Mouse (Mus musculus) spleen, postnatal 10 days (tissue): ENCODE data around the gene Slc25a33.
A peak's percentile ranks its signal among the peaks of the same experiment; 100 is the strongest.

Source experiments
- DNase-seq, 2 experiments: peaks; one replicate each; pipeline ENCODE4 v3.0.0; 2021 to 2022; ENCODE audit warnings: low spot score in 2 of 2

The Slc25a33 gene

DNA sequence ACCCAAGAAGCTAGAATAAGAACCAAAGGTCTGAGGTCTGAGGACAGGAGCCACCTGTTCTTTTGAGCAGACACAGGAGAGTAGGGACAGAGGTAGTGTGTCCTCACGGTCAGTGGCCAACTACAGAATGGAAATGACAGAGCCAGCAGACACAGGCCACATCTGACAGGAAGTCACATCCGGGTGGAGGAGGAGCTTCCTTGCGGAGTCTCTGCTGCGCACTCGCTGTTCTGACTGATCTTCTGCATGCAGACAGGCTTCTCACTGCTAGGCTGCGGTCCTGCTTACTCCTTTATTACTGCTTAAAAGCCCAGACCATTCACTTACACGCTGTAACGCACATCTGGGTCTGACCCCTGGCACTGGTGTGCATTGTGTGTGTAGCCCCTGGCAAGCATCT, 45.3 kb downstream of the Slc25a33 start:
- DNase-seq: no peak

DNA sequence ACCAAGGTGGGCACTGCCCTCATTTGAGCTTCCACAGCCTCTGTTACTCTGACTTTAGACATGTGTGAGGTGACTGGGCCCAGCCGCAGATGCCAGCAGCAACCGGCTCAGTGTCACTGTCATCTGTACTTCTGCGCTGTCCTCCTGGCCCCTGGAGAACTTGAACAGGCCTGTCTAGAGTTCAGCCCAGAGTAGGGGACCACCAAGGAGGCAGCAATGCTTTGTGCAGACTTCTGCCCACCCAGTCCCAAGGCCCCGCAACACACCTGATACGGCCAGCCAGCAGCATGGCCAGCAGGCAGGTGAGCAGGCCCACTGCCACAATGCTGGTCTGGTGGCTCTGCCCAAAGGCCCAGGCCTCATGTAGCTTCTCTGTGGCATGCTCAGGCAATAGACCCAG, 46.4 kb downstream of the Slc25a33 start:
- no peak for DNase-seq

DNA sequence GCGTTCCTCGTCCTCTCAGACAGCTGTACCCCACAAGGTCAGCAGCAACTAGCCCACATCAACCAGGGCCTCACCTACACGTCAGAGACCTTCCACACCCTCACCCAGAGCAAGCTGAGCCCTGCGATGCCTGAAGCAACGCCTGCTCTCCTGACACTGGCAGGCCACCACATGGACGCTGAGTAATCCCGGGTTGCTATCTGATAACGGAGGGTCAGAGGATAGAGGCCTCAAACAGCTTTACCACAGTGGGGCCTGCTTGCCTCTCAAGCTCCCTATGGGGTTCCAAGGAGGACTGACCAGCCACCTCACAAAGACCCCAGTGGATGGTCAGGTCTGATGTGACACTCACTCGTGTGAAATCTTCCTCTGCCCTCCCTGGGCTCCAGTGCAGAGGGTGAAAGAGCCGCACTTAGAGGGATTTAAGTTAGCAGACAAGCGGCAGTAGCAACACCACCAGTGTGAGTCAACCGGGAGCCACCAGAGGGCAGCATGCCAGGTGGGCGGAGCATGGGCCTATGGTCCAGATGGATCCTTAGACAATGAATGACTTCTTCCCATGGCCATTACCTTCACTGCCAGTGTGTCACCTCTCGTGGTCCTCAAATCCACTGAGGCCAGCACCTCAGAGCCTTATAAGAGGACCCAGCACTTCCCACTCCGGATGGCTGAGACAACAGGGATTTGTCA, 48.3 kb downstream of the Slc25a33 start:
- DNase-seq: peak; percentile 54 to 84

DNA sequence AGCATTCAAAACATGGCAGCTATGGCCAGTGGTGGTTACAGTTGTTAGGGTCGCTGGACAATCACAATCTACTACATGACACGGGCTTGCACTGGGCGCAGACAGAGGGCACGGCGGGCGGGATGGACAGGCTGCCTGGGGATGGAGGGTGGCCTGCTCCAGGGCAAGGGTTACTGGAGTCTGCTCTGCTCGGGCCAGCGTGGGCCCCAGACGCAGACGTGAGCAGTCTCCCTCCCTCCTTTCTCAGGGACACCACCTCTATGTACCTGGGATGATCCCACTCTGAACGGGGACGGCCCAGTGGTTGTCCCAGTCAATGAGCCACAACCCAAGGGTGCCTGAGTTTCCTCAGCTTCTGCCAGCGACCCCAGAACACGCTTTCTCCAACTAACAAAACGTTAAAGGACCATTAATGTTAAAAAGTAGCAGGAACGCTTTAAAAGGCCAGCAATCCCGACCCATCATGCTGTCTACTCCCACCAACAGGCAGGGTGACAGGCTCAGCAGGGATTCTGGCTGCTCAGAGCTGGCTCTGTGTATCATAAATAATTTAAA, 49.1 kb downstream of the Slc25a33 start:
- no peak for DNase-seq

DNA sequence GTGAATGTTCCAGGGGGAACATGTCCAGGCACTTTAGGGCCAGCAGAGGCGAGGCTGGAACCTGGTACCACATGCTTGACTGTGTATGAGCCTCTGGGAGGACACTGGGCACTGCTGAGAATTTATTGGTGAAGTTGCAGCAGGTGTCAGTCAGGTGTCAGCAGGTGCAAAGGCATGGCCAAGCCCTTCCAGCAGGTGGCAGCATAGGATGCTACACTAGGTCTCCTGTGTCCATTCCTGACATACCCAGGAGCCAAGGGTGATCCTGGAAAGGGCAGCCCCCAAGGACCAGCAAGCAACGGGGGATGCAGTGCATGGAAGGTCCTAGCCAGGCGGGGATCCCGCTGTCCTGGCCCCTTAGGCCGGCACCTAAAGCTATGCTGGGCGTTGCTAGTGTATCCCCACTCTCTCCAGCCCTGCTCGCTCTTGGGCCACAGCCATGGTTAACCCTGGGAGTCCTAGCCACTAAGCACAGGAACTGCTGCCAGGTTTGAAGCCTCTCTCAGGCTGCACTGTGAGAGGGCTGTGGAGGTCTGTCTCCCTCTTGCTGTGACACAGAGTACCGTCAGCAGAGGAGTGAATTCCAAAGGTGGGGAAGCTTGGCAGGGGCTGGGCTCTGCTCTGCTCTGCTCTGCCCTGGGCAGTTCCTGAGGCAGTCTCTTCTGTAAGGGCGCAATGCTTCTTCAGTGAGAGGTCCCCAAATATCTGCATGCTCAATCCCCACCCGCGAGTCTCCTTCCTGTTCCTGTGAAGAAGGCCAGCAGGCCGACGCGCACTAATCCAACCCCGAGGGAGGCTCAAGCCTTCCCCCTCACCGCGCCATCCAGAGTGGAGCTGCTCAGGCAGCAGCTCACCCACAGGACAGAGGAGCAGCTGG, 50.0 kb downstream of the Slc25a33 start:
- peak; percentile 33 to 68 for DNase-seq

DNA sequence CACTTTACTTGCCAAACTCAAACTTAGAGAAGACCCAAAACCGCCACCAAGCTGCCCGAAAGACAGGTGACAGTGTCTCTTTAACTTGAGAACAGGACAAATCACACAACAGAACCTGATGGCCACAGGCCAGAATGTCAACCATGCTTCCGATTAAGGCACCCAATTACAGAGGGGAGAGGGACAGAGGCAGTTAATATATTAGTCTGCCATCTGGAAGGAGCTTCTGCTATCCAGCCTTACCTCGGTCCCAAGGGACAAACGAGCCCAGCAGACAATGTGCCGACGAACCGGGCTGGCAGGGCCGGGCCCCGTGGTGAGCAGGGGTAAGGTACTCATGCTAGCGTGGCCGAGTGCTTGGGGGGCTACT, 51.1 kb downstream of the Slc25a33 start:
- DNase-seq: no peak

DNA sequence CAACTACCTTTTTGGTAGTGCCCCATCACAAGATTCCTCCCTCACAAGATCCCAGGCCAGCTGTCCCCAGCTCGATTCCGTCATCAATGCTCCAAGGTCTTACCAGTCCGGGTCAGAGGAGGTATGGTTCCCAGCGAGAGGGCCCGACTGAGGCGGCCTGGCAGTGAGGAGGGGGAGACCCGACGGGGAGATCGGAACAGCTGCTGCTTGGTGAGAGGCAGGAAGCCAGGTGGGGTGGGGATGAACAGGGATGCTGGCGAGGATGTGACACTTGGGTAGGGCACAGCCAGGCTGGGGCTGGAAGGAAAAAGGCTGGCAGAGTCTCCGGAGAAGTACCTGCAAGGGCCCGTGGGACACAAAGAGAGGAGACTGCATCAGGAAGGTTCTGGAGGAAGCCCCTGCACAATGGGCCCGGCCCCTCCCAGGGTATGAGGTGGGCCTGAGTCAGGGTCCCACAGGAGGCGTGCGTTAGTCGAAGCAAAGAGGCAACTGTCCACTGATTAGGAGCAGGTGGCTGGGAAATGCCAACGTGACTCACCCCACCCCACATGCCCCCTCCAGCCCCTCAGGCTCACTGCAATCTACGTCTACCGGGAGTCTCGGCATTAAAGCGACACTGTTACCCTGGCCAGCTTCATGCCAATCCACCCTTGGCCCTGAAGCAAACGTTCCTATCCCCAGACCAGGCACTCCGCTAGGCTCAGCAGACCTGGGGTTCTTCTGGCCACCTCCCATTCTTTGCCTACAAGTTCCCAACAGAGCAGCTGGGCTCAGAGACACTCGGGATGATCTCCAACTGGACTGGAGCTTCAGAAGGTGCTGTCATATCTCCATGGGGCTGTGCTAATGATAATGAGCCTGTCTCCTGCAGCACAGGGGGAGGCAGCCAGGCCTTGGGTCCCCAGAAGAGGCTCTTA, 51.7 kb downstream of the Slc25a33 start:
- no peak for DNase-seq

DNA sequence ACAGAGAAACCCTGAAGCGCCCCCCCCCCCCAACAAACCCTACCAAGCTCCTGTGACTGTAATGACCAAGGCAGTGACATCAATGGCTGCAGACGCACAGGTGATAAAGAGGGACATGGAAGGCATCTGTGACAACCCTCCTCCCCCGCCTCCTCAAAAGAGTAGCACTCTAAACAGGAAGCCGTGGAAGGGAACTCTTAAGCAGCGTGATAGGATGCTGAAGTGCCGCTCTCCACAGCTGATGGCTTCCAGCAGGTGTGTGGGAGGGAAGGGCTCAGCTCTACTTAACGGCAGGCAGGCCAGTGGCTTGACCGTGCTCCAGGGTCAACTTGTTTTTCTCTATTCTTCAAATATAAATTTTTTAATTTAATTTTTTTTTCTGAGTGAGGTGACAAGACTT, 52.9 kb downstream of the Slc25a33 start:
- DNase-seq: no peak

DNA sequence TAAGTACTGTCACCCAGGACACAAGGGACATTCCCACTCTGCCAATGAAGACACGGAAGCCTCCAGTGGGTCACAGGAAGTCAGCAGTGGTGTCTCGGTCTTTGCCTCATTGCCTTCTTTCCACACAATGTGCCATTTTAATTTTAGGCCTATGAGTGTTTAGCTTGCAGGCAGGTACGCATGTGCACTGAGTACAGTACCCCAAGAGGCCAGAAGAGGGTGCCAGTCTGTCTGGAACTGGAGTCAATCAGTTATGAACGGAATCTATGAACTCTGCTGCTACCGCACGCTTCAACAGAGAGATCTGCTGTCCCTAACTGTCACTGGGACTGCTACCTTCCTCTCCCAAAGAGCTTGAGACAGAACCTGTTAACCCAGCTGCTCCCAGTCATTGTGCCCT, 54.4 kb downstream of the Slc25a33 start:
- DNase-seq: peak in 1 of 2 experiments; percentile 70

DNA sequence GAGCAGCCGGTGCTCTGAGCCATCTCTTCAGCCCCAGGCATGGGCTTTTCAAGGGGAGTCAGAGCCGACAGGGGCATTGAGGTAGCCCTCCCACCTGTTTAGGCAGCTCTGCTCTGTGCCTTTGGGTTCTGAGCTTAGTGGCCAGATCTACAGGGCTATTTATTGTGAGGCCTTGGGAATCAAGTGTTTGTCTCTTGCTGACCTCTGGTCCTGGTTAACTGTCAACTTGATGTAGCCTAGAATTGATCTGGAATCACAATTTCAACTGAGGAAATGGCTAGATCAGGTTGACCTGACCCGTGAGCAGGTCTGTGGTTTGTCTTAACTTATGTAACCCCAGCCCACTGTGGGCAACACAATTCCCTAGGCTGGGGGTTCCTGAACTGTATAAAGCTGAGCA, 59.5 kb downstream of the Slc25a33 start:
- DNase-seq: no peak

DNA sequence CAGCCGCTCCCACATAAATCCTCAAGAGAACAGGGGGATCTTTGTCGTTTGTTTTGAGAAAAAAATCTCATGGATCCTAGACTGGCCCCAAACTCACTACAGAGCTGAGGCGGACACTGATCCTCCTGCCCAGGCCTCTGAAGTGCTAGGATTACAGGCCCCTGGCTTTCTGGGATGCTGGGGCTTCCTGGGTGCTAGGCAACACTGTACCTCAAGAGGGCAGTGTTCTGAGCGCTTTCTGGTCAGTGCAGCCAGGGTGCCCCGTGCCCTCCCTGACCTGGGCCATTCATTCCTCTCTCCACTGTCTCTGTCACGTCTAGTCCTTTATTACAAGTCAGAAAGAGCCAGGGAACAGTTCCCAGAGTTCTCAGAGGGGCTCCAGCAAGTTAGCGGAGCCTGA, 62.1 kb downstream of the Slc25a33 start:
- DNase-seq: peak in 1 of 2 experiments; percentile 59

DNA sequence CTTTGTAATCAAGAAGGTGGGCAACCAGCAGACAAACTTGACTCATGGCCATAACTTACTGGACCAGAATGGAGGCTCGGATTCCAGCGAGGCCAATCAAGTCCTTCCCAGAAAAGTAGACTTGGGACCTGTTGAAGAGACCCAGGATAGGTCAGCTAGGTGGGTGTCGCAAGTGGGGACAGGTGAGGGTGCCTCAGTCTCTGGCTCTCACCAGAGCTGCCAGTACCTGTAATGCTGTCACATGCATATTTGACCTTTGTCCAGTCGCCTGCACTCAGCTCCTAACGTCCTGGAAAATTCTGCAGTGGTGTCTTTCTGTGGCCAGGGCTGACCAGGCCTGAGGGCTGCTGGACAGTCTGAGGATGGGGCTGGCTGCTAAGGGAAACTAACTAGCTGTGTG, 62.6 kb downstream of the Slc25a33 start:
- DNase-seq: no peak

DNA sequence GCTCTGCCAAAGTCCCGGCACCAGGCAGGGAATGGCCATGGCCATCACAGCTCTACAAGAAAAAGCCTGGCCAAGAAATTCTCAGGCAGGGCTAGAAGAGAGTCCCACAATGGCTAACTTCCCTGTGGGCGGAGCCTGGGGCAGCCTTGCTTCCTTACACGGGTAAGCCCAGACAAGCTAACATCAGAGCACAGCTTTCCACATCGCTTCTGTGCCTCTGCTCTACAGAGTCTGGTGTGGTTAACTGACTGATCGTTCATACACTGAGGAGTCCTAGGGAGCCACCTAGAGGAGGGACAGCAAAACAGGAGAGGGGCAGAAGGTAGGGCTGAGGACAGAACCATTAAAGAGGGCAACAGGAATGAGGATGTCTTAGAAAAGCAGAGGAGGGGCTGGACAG, 63.6 kb downstream of the Slc25a33 start:
- peak; percentile 34 to 73 for DNase-seq

DNA sequence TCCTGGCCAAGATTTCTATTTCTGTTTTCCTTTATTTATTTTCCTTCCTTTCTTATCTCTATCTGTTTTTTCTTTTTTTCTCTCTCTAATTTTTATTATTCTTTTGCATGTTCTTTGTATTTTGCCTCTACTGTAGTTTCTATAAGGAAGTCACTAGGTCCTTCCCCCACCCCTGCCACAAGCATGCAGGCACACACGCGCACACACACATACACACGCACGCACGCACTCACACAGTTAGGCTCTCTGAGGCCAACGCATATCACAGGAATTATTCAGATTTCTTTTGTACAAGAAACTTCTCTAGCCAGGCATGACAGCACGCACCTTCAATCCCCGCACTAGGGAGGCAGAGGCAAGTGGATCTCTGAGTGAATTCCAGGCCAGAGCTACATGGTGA, 68.1 kb downstream of the Slc25a33 start:
- DNase-seq: peak in 1 of 2 experiments; percentile 81

DNA sequence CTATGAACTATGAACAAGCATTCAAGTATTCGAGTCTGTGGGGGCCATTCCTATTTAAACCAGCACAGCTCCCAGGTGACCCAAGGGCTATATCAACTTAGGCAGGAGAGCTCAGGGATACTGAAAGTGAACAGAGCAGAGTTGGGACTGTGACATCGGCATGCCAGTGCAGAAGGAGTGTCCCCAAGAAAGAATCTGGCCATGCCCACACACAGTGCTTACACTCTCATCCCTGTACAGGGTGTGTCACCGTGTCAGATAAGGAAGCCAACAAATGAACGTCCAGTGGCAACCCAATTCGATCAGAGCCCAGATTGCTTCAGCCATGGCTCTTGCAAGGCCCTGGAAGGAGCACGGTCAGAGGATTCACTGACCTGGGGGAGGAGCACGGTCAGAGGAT, 68.8 kb downstream of the Slc25a33 start:
- DNase-seq: no peak

DNA sequence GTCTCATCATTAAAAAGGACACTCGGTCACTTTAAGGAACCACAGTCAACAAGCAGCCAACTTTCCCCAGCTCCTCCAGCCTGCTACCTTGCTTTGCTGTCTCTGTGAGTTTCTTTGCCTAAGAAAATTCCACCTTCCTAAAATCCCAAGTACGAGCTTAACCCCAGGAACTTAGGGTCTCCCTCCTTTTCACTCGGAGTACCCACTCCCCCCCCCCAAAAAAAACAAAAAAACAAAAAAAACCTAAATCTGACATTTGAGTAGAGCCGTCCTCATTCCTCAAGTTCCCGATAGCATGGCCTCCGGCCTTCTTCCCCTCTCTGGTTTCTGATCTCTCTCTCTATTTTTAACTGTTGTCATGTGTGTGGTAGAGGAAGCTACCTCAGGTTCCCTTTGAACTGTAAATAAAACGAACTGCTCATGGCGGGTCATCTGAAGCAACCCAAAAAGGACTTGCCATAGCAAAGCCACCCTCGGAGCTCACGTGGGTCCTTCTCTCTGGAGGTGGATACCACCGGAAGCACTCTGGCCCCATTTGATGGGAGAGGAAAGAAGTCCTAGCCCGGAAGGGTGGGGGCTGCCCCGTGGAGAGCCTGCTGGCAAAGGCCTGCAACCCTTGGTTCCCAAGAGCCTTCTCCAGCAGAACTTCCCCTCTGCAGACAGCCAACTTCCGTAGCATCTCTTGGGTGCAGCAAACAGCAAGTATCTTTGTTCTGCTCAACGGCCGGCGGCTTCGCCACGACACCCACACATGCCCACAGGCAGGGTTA, 71.7 kb downstream of the Slc25a33 start, which contains the start of gene Pik3cd:
Gene Pik3cd, minus strand, starts transcription at position 362 of the 770 bp plus-strand sequence.
- peak; percentile 31 to 65 for DNase-seq

DNA sequence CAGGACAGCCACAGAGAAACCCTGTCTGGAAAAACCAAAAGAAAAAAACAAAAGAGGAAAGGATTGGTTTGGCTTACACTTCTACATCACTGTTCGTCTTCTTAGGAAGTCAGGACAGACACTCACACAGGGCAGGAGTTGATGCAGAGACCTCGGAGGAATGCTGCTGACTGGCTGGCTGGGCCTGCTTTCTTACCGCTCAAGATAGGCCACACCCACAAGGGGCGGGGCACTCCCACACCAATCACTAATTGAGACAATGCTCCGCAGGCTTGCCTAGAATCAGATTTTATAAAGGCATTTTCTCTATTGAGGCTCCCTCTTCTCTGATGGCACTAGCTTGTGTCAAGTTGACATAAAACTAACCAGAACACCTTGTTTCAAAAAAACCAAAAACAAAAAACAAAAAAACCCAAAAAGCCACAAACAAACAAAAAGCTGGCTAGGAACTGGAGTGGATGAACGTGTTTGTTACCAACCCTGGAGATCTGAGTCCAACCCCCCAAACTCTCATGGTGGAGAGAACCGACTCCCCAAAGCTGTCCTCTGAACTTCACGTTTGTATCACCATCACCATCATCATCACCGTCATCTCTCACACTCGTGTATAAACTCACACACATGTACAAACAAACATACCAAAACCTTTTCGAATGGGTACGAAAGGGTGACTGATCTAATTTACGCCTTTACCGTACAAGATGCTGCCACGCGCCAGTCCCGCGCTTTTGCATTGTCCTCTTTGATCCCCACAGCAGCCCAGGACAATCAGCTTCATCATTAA, 72.5 kb downstream of the Slc25a33 start:
- DNase-seq: peak; percentile 65 to 90

DNA sequence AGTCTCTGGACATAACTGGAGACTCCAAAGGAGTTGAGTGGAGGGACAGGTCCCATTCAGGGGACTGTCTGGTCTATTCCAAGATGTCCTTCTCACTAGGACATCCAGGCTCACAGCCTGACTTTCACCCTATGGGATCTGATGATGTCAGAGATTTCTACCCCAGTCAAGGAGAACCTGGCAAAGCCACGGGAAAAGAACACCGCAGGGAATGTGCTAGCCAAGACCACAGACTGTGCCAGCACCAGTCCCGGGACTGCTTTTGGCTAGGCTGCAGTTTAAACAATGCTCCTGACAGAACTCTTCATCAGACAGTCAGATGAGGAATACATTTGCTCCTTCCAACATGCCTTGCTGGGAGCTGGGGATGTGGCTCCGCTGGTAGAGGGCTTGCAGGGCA, 74.1 kb downstream of the Slc25a33 start:
- no peak for DNase-seq

DNA sequence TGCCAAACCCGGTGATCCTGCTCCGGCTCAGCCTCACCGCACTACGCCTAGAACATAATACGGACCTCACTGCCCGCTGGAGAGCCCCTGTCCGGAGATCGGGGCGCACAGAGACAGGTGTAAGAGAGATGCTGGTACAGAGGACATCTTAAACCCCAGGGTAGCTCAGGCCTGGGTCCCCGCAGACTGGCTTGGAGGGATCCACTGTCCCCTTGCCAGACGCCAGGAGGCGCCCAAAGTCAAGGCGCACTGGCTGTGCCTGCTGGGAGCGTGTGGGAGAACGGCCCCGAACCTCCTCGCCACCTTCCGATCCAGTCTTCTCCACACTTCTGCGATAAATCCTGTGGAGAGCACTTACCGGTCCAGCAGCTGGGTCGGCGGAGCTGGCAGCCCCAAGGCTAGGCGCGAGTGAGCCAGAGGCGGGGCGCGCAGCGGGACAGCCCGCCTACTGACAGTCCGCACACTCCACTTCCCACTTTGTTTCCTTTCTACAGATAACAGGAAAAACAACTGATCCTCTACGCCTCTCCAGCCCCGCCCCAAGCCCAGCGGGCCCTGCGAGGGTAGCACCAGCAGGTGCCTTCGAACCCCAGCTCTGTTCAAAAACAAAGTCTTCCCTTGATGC, 75.8 kb downstream of the Slc25a33 start:
- DNase-seq: peak; percentile 61 to 72
